Mouse (Mus musculus): ENCODE results near the gene Gnl3.

Gnl3 gene

GRCm38 (mm10) chr14:31018860-31019291, at the start of gene Gnl3, which contains the start of gene Pbrm1:
Gene Gnl3 (minus strand): TSS chr14:31019152.
Gene Pbrm1 (plus strand): TSS chr14:31019138.
- DNase-seq: peak; percentile 97

- peak; percentile 50 for DNase-seq
These were observed 43.3 kb upstream of the Gnl3 start for GRCm38 (mm10) chr14:31062277-31062676.

- no peak for DNase-seq
These were observed 26.9 kb upstream of the Gnl3 start for GRCm38 (mm10) chr14:31045817-31046216.

GRCm38 (mm10) chr14:31045296-31045695, 26.3 kb upstream of the Gnl3 start:
- DNase-seq: no peak

GRCm38 (mm10) chr14:31025785-31026184, 6.8 kb upstream of the Gnl3 start:
- no peak for DNase-seq

- DNase-seq: no peak
These were observed 3.6 kb upstream of the Gnl3 start for GRCm38 (mm10) chr14:31022579-31022978.

- DNase-seq: peak; percentile 80
These were observed 616 bp upstream of the Gnl3 start for GRCm38 (mm10) chr14:31019331-31020205.

- DNase-seq: peak; percentile 13
These were observed 1.1 kb downstream of the Gnl3 start for GRCm38 (mm10) chr14:31017854-31018253.

GRCm38 (mm10) chr14:31016063-31016462, 2.9 kb downstream of the Gnl3 start:
- no peak for DNase-seq

- no peak for DNase-seq
These were observed 5.0 kb downstream of the Gnl3 start for GRCm38 (mm10) chr14:31013928-31014327.

- DNase-seq: no peak
These were observed 7.4 kb downstream of the Gnl3 start for GRCm38 (mm10) chr14:31011588-31011987.

- DNase-seq: no peak
These were observed 12.2 kb downstream of the Gnl3 start for GRCm38 (mm10) chr14:31006779-31007178.

- DNase-seq: no peak
These were observed 14.4 kb downstream of the Gnl3 start for GRCm38 (mm10) chr14:31004527-31004926.

GRCm38 (mm10) chr14:31001307-31002205, 17.4 kb downstream of the Gnl3 start, which contains the start of the genes Glt8d1 and Spcs1:
Gene Glt8d1 (plus strand): TSS chr14:31001400.
Gene Spcs1 (minus strand): TSS chr14:31001672.
- DNase-seq: peak; percentile 90

GRCm38 (mm10) chr14:31000816-31001306, 18.1 kb downstream of the Gnl3 start:
- no peak for DNase-seq

GRCm38 (mm10) chr14:31000356-31000755, 18.6 kb downstream of the Gnl3 start:
- DNase-seq: no peak

- DNase-seq: no peak
These were observed 22.5 kb downstream of the Gnl3 start for GRCm38 (mm10) chr14:30996417-30996816.

- DNase-seq: no peak
These were observed 42.7 kb downstream of the Gnl3 start for GRCm38 (mm10) chr14:30976222-30976621.

GRCm38 (mm10) chr14:30974204-30974603, 44.7 kb downstream of the Gnl3 start:
- DNase-seq: peak; percentile 46

Measured in lung, postnatal 36 days (tissue).